Mouse (Mus musculus): Measurements from ENCODE around the gene 1190005I06Rik.

- no peak for TF ChIP-seq CTCF (IDR thresholded peaks at IDR 0.05; ENCODE audit: insufficient read depth, low read depth, low read length)
- TF ChIP-seq POLR2A (IDR thresholded peaks at IDR 0.05; ENCODE audit: insufficient read depth, low read depth, low read length): no peak
These were observed 71.6 kb downstream of the 1190005I06Rik start for GRCm38 (mm10) chr8:120575801-120576200.

Data from olfactory bulb, adult 2 months (tissue).